Mouse (Mus musculus) C3H10T1/2 (cell line): ENCODE measurements around the gene Cdc45. TPM values are rescaled to one million over a fixed set of nuclear protein-coding genes. Genes with fewer than 3 reads are reported as not detected.

Experiments
- polyA plus RNA-seq, 2 experiments: library from polyadenylated mRNA; unstranded; fragments of >200 nt; fragmentation: generic; extraction: Trizol; gene quantifications; one replicate each; pipeline ENCODE4 v1.2.1; 2012; ENCODE audit warnings: missing spikeins in 2 of 2

The Cdc45 gene
- 10 to 100 TPM; 12.4 to 23.8 TPM for polyA plus RNA-seq

DNA sequence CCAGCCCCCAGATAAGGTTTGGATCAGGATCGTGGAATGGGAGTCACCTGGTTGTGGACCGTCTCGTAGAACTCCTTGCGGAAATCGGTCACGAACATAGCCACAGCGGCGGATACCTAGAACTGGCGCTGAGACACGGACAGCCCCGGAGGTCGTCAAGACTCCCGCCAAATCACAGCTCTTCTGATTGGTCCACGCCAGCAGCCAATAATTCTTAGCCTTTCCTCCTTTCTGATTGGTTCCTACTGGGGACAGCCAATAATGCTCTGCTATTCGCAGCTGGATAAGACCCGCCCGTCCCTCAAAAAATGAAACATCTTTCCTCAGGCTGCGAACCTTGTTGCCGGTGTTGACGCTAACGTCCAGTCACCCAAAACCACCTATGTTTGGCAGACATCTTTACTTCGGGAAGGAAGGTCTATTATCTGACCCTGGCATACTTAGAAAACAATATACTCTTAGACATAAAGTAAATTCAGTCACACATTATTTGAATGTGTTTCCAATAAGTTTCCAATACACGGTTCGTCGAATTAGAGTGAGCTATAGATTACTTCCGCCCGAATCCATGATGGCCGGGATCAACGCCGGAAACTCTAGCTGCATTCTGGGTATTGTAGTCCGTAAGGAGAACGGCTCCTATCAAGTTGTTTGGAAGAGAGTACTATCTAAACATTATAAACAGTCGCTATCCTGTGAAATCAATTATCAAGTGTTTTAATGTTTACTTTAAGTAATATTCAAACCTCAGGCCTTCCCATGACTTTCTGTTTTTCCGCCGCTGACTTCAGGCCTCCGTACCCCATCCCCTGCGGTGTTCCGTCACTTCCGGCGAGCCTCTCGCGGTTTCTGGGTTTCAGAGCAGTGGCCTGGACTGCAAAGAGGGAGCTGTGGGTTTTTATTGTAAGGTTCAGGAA, at the start of gene Cdc45, which contains the start of gene Ufd1:
Gene Cdc45 (minus strand): TSS at position 520 of the 917 bp plus-strand sequence.
Gene Ufd1 (plus strand): TSS at position 312 of the 917 bp plus-strand sequence.

DNA sequence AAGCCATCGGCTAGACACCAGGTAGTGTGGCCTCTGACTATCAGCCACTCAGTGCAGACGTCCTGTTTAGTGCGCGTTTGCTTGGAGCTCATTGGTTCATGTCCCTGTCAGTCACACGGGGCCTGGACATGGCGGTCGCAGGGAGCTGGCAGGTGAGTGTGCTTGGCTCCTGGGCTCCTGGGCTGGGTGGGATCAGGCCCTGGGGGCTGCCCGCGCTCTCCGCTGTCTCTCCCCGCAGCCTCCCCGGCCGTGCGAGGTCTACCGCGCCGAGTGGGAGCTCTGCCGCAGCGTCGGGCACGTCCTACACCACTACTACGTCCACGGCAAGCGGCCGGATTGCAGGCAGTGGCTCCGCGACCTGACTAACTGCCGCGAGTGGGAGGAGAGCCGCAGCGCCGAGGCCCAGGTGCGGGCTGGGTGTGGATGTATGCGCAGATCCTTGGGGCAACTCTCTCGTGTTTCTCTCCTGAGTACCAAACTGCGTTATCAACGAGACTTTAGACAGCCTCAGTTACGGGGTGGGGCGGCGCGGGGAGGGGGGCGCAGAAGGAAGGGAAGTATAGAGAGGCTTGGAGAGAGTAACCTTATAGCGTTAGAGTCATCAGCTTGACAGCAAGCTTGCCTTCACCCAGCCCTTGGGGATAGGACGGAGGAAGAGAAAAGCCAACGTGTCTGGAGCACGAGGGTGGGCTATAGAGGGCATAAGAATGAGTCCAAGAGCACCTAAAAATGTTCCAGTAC, 24.9 kb upstream of the Cdc45 start, which contains the start of the genes 2510002D24Rik and Gm28539:
Gene 2510002D24Rik (plus strand): TSS at position 111 of the 741 bp plus-strand sequence.
Gene Gm28539 (plus strand): TSS at position 117 of the 741 bp plus-strand sequence.

DNA sequence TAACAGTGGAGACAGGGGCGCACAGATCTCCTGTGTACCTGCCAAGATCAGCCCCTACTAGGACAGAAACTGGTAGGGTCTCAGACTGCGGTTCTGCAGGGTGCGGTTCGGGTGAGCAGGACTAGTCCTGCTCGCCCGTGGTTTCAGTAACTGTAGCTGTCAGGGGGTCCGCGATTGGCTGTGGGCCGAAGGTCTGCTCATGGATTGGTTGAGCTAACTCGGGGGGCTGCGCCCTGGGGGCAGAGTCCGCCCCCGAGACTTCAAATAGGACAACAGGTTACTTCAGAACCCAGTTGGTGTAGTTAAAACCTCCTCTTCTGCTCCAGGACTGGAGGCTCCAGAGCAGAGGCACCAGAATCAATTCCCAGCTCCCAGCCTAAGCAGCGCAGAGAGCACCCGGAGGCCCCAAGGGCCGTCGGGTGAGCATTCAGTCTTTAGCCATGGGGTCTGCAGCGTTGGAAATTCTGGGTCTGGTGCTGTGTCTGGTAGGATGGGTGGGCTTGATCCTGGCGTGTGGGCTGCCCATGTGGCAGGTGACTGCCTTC, 35.2 kb downstream of the Cdc45 start, which contains the start of gene Cldn5:
Gene Cldn5 (plus strand): TSS at position 292 of the 545 bp plus-strand sequence.

Other genes with a start within 250 kb of the Cdc45 start
- gene Tbx1, start 221.3 kb downstream of the Cdc45 start, polyA plus RNA-seq: 10 to 100 TPM; 31.9 to 75.7 TPM
- gene Gp1bb, start 189.6 kb downstream of the Cdc45 start, polyA plus RNA-seq: 10 to 100 TPM in 1 of 2 experiments, 1 to 10 TPM in 1; 7.4 to 14.7 TPM
- gene Gm49601, start 185.6 kb downstream of the Cdc45 start, polyA plus RNA-seq: 10 to 100 TPM in 1 of 2 experiments, 1 to 10 TPM in 1; 2.5 to 14.2 TPM
- 10 to 100 TPM; 56.1 to 93.6 TPM for gene Sept5, start 182.0 kb downstream of the Cdc45 start, polyA plus RNA-seq
- not detected for gene Cldn5, start 35.1 kb downstream of the Cdc45 start, polyA plus RNA-seq
- gene Ufd1, start 208 bp downstream of the Cdc45 start, polyA plus RNA-seq: 10 to 100 TPM in 1 of 2 experiments, 1 to 10 TPM in 1; 5.7 to 31.1 TPM
- 1 to 10 TPM; 2.7 to 8.8 TPM for gene 2510002D24Rik, start 24.6 kb upstream of the Cdc45 start, polyA plus RNA-seq
- not detected for gene Gm28539, start 24.6 kb upstream of the Cdc45 start, polyA plus RNA-seq
- gene Mrpl40, start 64.9 kb upstream of the Cdc45 start, polyA plus RNA-seq: 10 to 100 TPM; 39.1 to 44.0 TPM
- 10 to 100 TPM; 10.8 to 26.7 TPM for gene Hira, start 65.0 kb upstream of the Cdc45 start, polyA plus RNA-seq